In the genomic region with DNA sequence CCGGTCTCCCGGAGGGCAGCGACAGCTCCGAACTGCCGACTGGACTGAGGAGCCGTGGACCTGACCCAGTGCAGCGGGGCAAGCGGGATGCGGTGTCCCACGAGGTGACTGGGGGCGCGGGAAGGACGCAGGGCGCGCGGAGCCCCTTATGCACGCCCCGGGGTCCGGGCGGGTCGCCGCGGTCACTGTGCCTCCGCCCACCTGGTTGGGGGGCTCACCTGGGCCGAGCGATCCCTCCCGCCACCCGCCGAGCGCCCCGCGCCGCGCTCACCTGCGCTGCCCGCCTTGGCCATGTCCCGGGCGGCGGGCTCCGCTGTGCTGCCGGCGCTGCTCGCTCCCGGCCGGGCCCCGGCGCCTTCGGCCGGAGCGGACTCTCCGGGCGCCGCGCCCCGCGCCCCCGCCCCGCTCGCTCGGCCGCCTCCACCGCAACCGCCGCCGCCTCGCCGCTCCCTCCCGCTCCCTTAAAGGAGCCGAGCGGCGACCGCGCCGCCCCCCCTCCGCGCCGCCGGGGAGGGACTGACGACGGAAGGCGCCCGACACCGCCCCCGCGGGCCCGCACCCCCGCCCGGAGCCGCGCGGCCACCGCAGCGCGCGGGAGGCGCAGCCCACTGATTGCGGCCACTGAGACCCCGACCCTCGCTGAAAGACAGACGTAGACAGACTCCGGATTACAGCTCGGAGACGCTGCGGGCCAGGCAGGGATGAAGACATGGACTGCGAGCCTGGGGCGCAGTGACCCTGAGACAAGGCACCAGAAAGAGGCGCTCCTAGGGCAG, we compare ENCODE assay signal across 7 mouse cellular contexts. TPM values are rescaled to one million over a fixed set of nuclear protein-coding genes. Genes with fewer than 3 reads are reported as not detected.
DNase-seq lines count a peak whose midpoint lies in the region; ATAC-seq lines count a peak whose summit lies in the region.

A gene (minus strand): TSS at position 396 of the 776 bp plus-strand sequence.

- peaks cover 25% of the 10 kb centered on the region for H3K4me1 ChIP-seq in forebrain, embryonic 13.5 days
- H3K4me1 ChIP-seq in midbrain, embryonic 13.5 days (replicated peaks) = peaks cover 17% of the 10 kb centered on the region

- peak; percentile 75 for DNase-seq in adrenal gland, adult 2 months
- peak; percentile 83 for DNase-seq in brain, adult 2 months (ENCODE audit: low read depth, low spot score)
- peak; percentile 52 to 58 for DNase-seq in heart, postnatal 36 days
- peak; percentile 64 to 78 for DNase-seq in left cerebral cortex, postnatal 36 days (ENCODE audit: low spot score in 2 of 2)

- peak within 1 kb of the TSS; percentile 63 for H3K4me3 ChIP-seq in forebrain, embryonic 13.5 days
- H3K4me3 ChIP-seq in midbrain, embryonic 13.5 days (replicated peaks) = peak within 1 kb of the TSS; percentile 68

- H3K36me3 ChIP-seq in forebrain, embryonic 13.5 days (ENCODE audit: poor library complexity, severe bottlenecking) = no peaks in the 10 kb centered on the region
- H3K36me3 ChIP-seq in midbrain, embryonic 13.5 days = no peaks in the 10 kb centered on the region

- peaks cover 80% of the 10 kb centered on the region for H3K27me3 ChIP-seq in forebrain, embryonic 13.5 days
- H3K27me3 ChIP-seq in midbrain, embryonic 13.5 days = peaks cover 71% of the 10 kb centered on the region

- H3K4me2 ChIP-seq in forebrain, embryonic 13.5 days = peak within 1 kb of the TSS; percentile 99
- peak within 1 kb of the TSS; percentile 98 for H3K4me2 ChIP-seq in midbrain, embryonic 13.5 days (replicated peaks)

- H3K9me3 ChIP-seq in forebrain, embryonic 13.5 days (replicated peaks) = no peaks in the 10 kb centered on the region
- no peaks in the 10 kb centered on the region for H3K9me3 ChIP-seq in midbrain, embryonic 13.5 days

- peak within 1 kb of the TSS; percentile 78 for H3K9ac ChIP-seq in forebrain, embryonic 13.5 days
- peak within 1 kb of the TSS; percentile 80 for H3K9ac ChIP-seq in midbrain, embryonic 13.5 days (replicated peaks)

- WGBS in forebrain, embryonic 13.5 days = under 1% methylated on average over 54 of the region's 107 CpGs
- under 1% methylated on average over 86 of the region's 107 CpGs for WGBS in midbrain, embryonic 13.5 days

- intact Hi-C loops in heart, postnatal 36 days (cut with DNase I) = no loop called here
- intact Hi-C loops in left cerebral cortex, postnatal 36 days (cut with DNase I) = loop anchor here (2.0 kb wide), 2 partner anchors 49 to 83 kb away; no protein-coding TSS in a partner anchor

- ATAC-seq in forebrain, embryonic 13.5 days = peak; percentile 45
- ATAC-seq in midbrain, embryonic 13.5 days = peak; percentile 73
- no peak for ATAC-seq in erythroid progenitor cell, adult 5-6 weeks (replicated peaks; ENCODE audit: low FRiP score, poor library complexity, severe bottlenecking)

- no peak within 1 kb of the TSS for H3K27ac ChIP-seq in forebrain, embryonic 13.5 days
- H3K27ac ChIP-seq in midbrain, embryonic 13.5 days = peak within 1 kb of the TSS; percentile 39; the same call in 1 of the 2 replicates

RNA-seq across cellular contexts. Expression of the gene that starts here (rescaled TPM):
- total RNA-seq in adrenal gland, adult 2 months (2021) = 1 to 10 TPM; 1.8 to 4.5 TPM
- 4.0 and 6.6 TPM in 2 replicates for polyA plus RNA-seq in adrenal gland, adult 2 months (2012; rRNA removed)
- 0.63 and 0.65 TPM in 2 replicates for polyA plus RNA-seq in forebrain, embryonic 13.5 days (2015; fragmentation: Nextera tagmentation; extraction: Ambion mirVana)
- 1 to 10 TPM; 1.5 to 1.8 TPM for total RNA-seq in heart, postnatal 36 days (2021)
- 10 to 100 TPM; 74.9 to 83.2 TPM for total RNA-seq in left cerebral cortex, postnatal 36 days (2021)
- polyA plus RNA-seq in midbrain, embryonic 13.5 days (2015; fragmentation: Nextera tagmentation; extraction: Ambion mirVana) = 1.8 and 2.1 TPM in 2 replicates
- not detected in 2 replicates for total RNA-seq in erythroid progenitor cell, adult 5-6 weeks (2015; ENCODE audit: low replicate concordance)
- not detected in 2 replicates for total RNA-seq in erythroid progenitor cell, adult 5-6 weeks (2017; ENCODE audit: low replicate concordance)

Comparison
In these comparisons a context has a peak if more than half of its experiments do, and no peak if none do; other contexts are left out.
1. RNA of the gene that starts here (total RNA-seq): 74.9 to 83.2 TPM in left cerebral cortex, postnatal 36 days; 1.8 to 4.5 TPM in adrenal gland, adult 2 months, 1.5 to 1.8 TPM in heart, postnatal 36 days and not detected in erythroid progenitor cell, adult 5-6 weeks; every median in the first group is over 10 times any median in the second.
2. Peak in ATAC-seq, H3K4me3 ChIP-seq, H3K9ac ChIP-seq and H3K4me2 ChIP-seq in forebrain, embryonic 13.5 days; RNA of the gene not detected or under 1 TPM.
3. Peak in every context shown above with its lines, with median percentiles within 50 percentile points of each other: DNase-seq.